Mouse (Mus musculus): ENCODE measurements around the gene Faap20. TPM values are rescaled to one million over a fixed set of nuclear protein-coding genes. Genes with fewer than 3 reads are reported as not detected.

Gene Faap20
- total and polyA plus RNA-seq, 3 experiments, result 31.0 to 45.0 (median 36.4) TPM

DNA sequence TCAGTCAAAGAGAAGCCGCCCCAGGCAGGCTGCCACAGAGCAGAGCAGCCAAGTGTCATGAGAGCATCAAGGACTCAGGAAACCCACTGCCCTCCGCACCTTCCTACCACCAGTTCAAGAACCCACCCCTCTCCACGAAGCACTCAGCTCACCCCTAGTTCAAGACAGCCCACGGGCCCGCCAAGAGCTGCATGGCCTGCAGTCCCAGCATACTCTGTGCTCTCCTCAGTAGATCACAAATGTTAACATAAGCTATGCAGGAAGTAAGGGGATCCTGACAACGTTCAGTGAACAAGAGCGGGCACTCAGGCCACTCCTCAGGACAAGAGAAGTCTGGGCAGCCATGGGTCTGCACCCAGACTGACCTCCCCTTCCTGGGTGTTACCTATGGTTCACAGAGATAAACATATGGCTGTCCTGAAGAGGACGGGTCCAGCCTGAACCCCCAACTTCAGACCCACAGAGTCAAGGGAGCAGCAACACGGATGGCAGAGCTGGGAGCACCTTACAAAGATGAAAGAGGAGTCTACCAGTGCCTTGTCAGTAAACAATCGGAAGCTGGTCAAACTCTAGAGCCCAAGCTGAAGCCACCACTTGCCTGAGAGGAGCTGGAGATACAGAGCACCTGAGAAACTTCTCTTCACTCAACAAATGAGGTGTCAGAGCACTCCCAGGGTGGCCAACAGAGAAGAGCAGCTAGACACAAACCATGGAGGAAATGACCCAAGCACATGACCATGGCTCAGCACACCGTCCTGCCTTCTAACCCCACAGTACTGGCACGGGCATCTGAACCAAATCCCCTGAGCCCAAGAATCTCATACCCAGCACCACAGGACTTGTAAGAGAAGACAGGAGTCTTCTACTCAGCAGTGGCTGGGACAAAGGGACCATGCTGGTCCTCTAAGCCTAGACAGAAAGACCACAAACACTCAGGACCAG, 30.1 kb upstream of the Faap20 start:
- peak overlapping the region; percentile 81 for H3K4me2 ChIP-seq (ENCODE audit: insufficient read depth, low read depth, poor library complexity, severe bottlenecking)
- TF ChIP-seq MEF2A (IDR thresholded peaks at IDR 0.05; ENCODE audit: borderline replicate concordance, low read depth, low read length) (no peak), UBTF (IDR thresholded peaks at IDR 0.05; ENCODE audit: low read depth, low read length) (peak; percentile 25; the same call in 1 of the 2 replicates), ETS1 (conservative IDR thresholded peaks at IDR 0.05; ENCODE audit: low read depth, low read length) (no peak), BHLHE40 (IDR thresholded peaks at IDR 0.05; ENCODE audit: low read depth, low read length) (peak; percentile 62; the same call in 1 of the 2 replicates), JUND (conservative IDR thresholded peaks at IDR 0.05; ENCODE audit: low read depth, low read length) (no peak), POLR2A (IDR thresholded peaks at IDR 0.05; ENCODE audit: low read depth, low read length) (no peak), USF1 (IDR thresholded peaks at IDR 0.05; ENCODE audit: low read depth, low read length) (no peak)
- H3K27me3 ChIP-seq (replicated peaks), result peaks cover 12% of the 10 kb centered on the region
- peaks cover 36 to 62% of the 10 kb centered on the region in 2 experiments for H3K4me1 ChIP-seq (ENCODE audit: control insufficient read depth in 1 of 2, insufficient read depth in 2 of 2)
- peak overlapping the region; percentile 80 to 92 (median 84) for H3K4me3 ChIP-seq (replicated peaks in 1 of 3; ENCODE audit: low read depth in 2 of 3, low read length in 2 of 3, poor library complexity in 1 of 3)
- peaks cover 2 to 37% of the 10 kb centered on the region in 2 experiments for H3K36me3 ChIP-seq (replicated peaks in 1 of 2; ENCODE audit: control insufficient read depth in 1 of 2, insufficient read depth in 1 of 2, low read length in 1 of 2)
- dilution Hi-C loops (cut with MboI; ENCODE audit: extremely low pct_ligation_motif_present, extremely low pct_unique_long_range_greater_than_20kb, low sequenced_read_pairs), result no loop called here
- no peak for DNase-seq (ENCODE audit: extremely low read depth)
- H3K9me3 ChIP-seq (replicated peaks; ENCODE audit: low read length), result no peaks in the 10 kb centered on the region
- H3K27ac ChIP-seq (ENCODE audit: insufficient read depth, low read depth), result peak overlapping the region; percentile 5; the same call in 1 of the 2 replicates
- in situ Hi-C loops (cut with MboI; ENCODE audit: low pct_ligation_motif_present, low pct_unique_long_range_greater_than_20kb, low sequenced_read_pairs), result no loop called here
- H3K79me2 ChIP-seq (replicated peaks; ENCODE audit: control insufficient read depth, extremely low read depth, insufficient read depth, poor library complexity, severe bottlenecking), result peaks cover 77% of the 10 kb centered on the region
- peak overlapping the region; percentile 35 for H3K9ac ChIP-seq (ENCODE audit: insufficient read depth, low read depth)

GRCm38 (mm10) chr4:155220213-155221100, 29.1 kb upstream of the Faap20 start:
- Histone ChIP-seq H3K79me2 (replicated peaks; ENCODE audit: control insufficient read depth, extremely low read depth, insufficient read depth, poor library complexity, severe bottlenecking) (peaks cover 68% of the 10 kb centered on the region), H3K4me1 (ENCODE audit: control insufficient read depth in 1 of 2, insufficient read depth in 2 of 2) (peaks cover 33 to 54% of the 10 kb centered on the region in 2 experiments), H3K4me3 (replicated peaks in 1 of 3; ENCODE audit: low read depth in 2 of 3, low read length in 2 of 3, poor library complexity in 1 of 3) (peak overlapping the region; percentile 80 to 92 (median 84)), H3K36me3 (replicated peaks in 1 of 2; ENCODE audit: control insufficient read depth in 1 of 2, insufficient read depth in 1 of 2, low read length in 1 of 2) (peaks cover 0 to 28% of the 10 kb centered on the region in 2 experiments), H3K27ac (ENCODE audit: insufficient read depth, low read depth) (no peak overlapping the region; the same call in 1 of the 2 replicates), H3K9ac (ENCODE audit: insufficient read depth, low read depth) (peak overlapping the region; percentile 35), H3K27me3 (replicated peaks) (peaks cover 19% of the 10 kb centered on the region), H3K9me3 (replicated peaks; ENCODE audit: low read length) (no peaks in the 10 kb centered on the region), H3K4me2 (ENCODE audit: insufficient read depth, low read depth, poor library complexity, severe bottlenecking) (peak overlapping the region; percentile 81)
- 0 out of 2 replicates have a peak, but pooled peaks have one; percentile 33 for TF ChIP-seq RCOR1 (conservative IDR thresholded peaks at IDR 0.05; ENCODE audit: low read depth, low read length)
- TF ChIP-seq SIN3A (IDR thresholded peaks at IDR 0.05; ENCODE audit: low read length), result peak; percentile 55; the same call in 1 of the 2 replicates
- peak; percentile 44 for TF ChIP-seq ZNF384 (IDR thresholded peaks at IDR 0.05; ENCODE audit: low read depth, low read length)
- no peak for TF ChIP-seq UBTF (IDR thresholded peaks at IDR 0.05; ENCODE audit: low read depth, low read length)
- TF ChIP-seq MAX (IDR thresholded peaks at IDR 0.05; ENCODE audit: low read length), result no peak
- no peak for TF ChIP-seq USF1 (IDR thresholded peaks at IDR 0.05; ENCODE audit: low read depth, low read length)
- no peak for DNase-seq (ENCODE audit: extremely low read depth)
- dilution Hi-C loops (cut with MboI; ENCODE audit: extremely low pct_ligation_motif_present, extremely low pct_unique_long_range_greater_than_20kb, low sequenced_read_pairs) (no loop called here), in situ Hi-C loops (cut with MboI; ENCODE audit: low pct_ligation_motif_present, low pct_unique_long_range_greater_than_20kb, low sequenced_read_pairs) (no loop called here)
